Mouse (Mus musculus) heart, postnatal 0 days (tissue): Measurements from ENCODE around the gene Commd2.

Source experiments
- CTCF ChIP-seq: IDR thresholded peaks from 2 replicates; pipeline ENCODE4 v1.5.1; 2016; ENCODE audit warnings: antibody characterized with exemption, control low read depth, low read depth
- EP300 ChIP-seq: IDR thresholded peaks from 2 replicates; pipeline ENCODE4 v1.6.1; 2016; ENCODE audit warnings: antibody characterized with exemption, low read depth

- TF ChIP-seq CTCF (no peak), EP300 (no peak)
Observed at GRCm38 (mm10) chr3:57603891-57604617, 47.5 kb downstream of the Commd2 start.
